Mouse (Mus musculus): ENCODE measurements around the gene Tmem198b.

Tmem198b gene

GRCm38 (mm10) chr10:128798676-128799075 lies 5.5 kb downstream of the Tmem198b start:
- no peak for DNase-seq

GRCm38 (mm10) chr10:128795581-128795980 lies 8.6 kb downstream of the Tmem198b start:
- DNase-seq = peak; percentile 58

- DNase-seq = no peak
Measured at GRCm38 (mm10) chr10:128794391-128794790, 9.8 kb downstream of the Tmem198b start.

GRCm38 (mm10) chr10:128793258-128793657 lies 10.9 kb downstream of the Tmem198b start:
- DNase-seq = no peak

GRCm38 (mm10) chr10:128792041-128792440 lies 12.1 kb downstream of the Tmem198b start:
- DNase-seq = no peak

GRCm38 (mm10) chr10:128790398-128791124 lies 13.6 kb downstream of the Tmem198b start, which contains the start of gene Mmp19:
TSS of gene Mmp19 (plus strand) at chr10:128790910.
- no peak for DNase-seq

GRCm38 (mm10) chr10:128780200-128780599 lies 24.0 kb downstream of the Tmem198b start:
- no peak for DNase-seq

- DNase-seq = no peak
Measured at GRCm38 (mm10) chr10:128779011-128779795, 25.0 kb downstream of the Tmem198b start.

- DNase-seq = no peak
Measured at GRCm38 (mm10) chr10:128778441-128778840, 25.7 kb downstream of the Tmem198b start.

- DNase-seq = no peak
Measured at GRCm38 (mm10) chr10:128773685-128774084, 30.5 kb downstream of the Tmem198b start.

GRCm38 (mm10) chr10:128772895-128773294 lies 31.3 kb downstream of the Tmem198b start:
- DNase-seq = no peak
